Mouse (Mus musculus) embryonic facial prominence, embryonic 14.5 days (tissue): ENCODE measurements around the gene Psmd9. TPM values are rescaled to one million over a fixed set of nuclear protein-coding genes. Genes with fewer than 3 reads are reported as not detected.
A peak's percentile ranks its signal among the peaks of the same experiment; 100 is the strongest.

Experiments used
- ATAC-seq: fragments of 200-750 bp; cut with Nextera tagmentation; 2 replicates; pipeline ENCODE4 v1.8.0; 2017; ENCODE audit warnings: low read depth, moderate number of reproducible peaks, moderate TSS enrichment
- DNase-seq: peaks from one replicate; pipeline ENCODE4 v3.0.0-alpha.2; 2015; ENCODE audit warnings: low spot score
- H3K27ac ChIP-seq: fragments of 300-500 bp; sonication (generic); replicated peaks from 2 replicates; pipeline ENCODE4 v1.5.1; 2014; ENCODE audit warnings: low read depth, mild to moderate bottlenecking, low read length, moderate library complexity
- H3K27me3 ChIP-seq: fragments of 300-500 bp; sonication (generic); replicated peaks from 2 replicates; pipeline ENCODE4 v1.6.1; 2014; ENCODE audit warnings: low read length; ENCODE audit not compliant: control insufficient read depth, insufficient read depth
- H3K36me3 ChIP-seq: fragments of 300-500 bp; sonication (generic); 2 replicates; pipeline ENCODE4 v1.6.1; 2014; ENCODE audit warnings: low read length, mixed read lengths; ENCODE audit not compliant: control insufficient read depth, insufficient read depth
- H3K4me1 ChIP-seq: fragments of 300-500 bp; sonication (generic); 2 replicates; pipeline ENCODE4 v1.6.1; 2014; ENCODE audit warnings: antibody characterized with exemption, low read length; ENCODE audit not compliant: control insufficient read depth, insufficient read depth
- H3K4me2 ChIP-seq: fragments of 300-500 bp; sonication (generic); 2 replicates; pipeline ENCODE4 v1.6.1; 2014; ENCODE audit warnings: low read depth, mild to moderate bottlenecking, low read length, moderate library complexity, mixed read lengths
- H3K4me3 ChIP-seq: fragments of 300-500 bp; sonication (generic); 2 replicates; pipeline ENCODE4 v1.5.1; 2014; ENCODE audit warnings: low read depth, mild to moderate bottlenecking, low read length
- H3K9ac ChIP-seq: fragments of 300-500 bp; sonication (generic); 2 replicates; pipeline ENCODE4 v1.6.1; 2014; ENCODE audit warnings: low read depth, mild to moderate bottlenecking, low read length, moderate library complexity, mixed read lengths
- H3K9me3 ChIP-seq: fragments of 300-500 bp; sonication (generic); 2 replicates; pipeline ENCODE4 v1.6.1; 2016; ENCODE audit warnings: low read length; ENCODE audit not compliant: control insufficient read depth
- WGBS: fragments of 180-500 bp; shearing (Covaris S2); extraction: QIAGEN DNeasy Blood & Tissue Kit; methylation state at CpG from one replicate; pipeline ENCODE4 v1.1.7; 2014; 5-methylcytosine and 5-hydroxymethylcytosine counted together
- polyA plus RNA-seq: library from polyadenylated mRNA; unstranded; fragments of >200 nt; fragmentation: Nextera tagmentation; extraction: Ambion mirVana; gene quantifications from 2 replicates; pipeline ENCODE4 v1.2.1, GENCODE M21; 2014

The Psmd9 gene
- polyA plus RNA-seq, 1 experiment from 2014 or later: 49.5 TPM

GRCm38 (mm10) chr5:123156763-123157162 lies 12.4 kb upstream of the Psmd9 start:
- Histone ChIP-seq H3K4me3 (no peak overlapping the region), H3K36me3 (peaks cover 94% of the 10 kb centered on the region)

GRCm38 (mm10) chr5:123157972-123158371 lies 11.2 kb upstream of the Psmd9 start:
- Histone ChIP-seq H3K4me1 (no peaks in the 10 kb centered on the region), H3K27me3 (no peaks in the 10 kb centered on the region), H3K36me3 (peaks cover 94% of the 10 kb centered on the region), H3K9me3 (no peaks in the 10 kb centered on the region), H3K27ac (no peak overlapping the region), H3K4me3 (no peak overlapping the region), H3K4me2 (no peak overlapping the region), H3K9ac (no peak overlapping the region; the same call in 1 of the 2 replicates)
- no peak for ATAC-seq
- no peak for DNase-seq
- 84% methylated on average over 4 of the region's 4 CpGs for WGBS

More at GRCm38 (mm10) chr5:123156763-123157162, 12.4 kb upstream of the Psmd9 start:
- Histone ChIP-seq H3K4me1 (no peaks in the 10 kb centered on the region), H3K4me2 (no peak overlapping the region), H3K27ac (no peak overlapping the region), H3K9me3 (no peaks in the 10 kb centered on the region), H3K9ac (no peak overlapping the region), H3K27me3 (no peaks in the 10 kb centered on the region)
- DNase-seq: no peak
- no peak for ATAC-seq
- 84% methylated on average over 11 of the region's 12 CpGs for WGBS

- 90% methylated on average over 4 of the region's 4 CpGs for WGBS
These were observed 9.8 kb upstream of the Psmd9 start for GRCm38 (mm10) chr5:123159446-123159845.

GRCm38 (mm10) chr5:123159866-123160265 lies 9.3 kb upstream of the Psmd9 start:
- Histone ChIP-seq H3K9me3 (no peaks in the 10 kb centered on the region), H3K4me1 (no peaks in the 10 kb centered on the region), H3K27ac (no peak overlapping the region), H3K36me3 (peaks cover 93% of the 10 kb centered on the region), H3K4me2 (no peak overlapping the region), H3K27me3 (no peaks in the 10 kb centered on the region), H3K9ac (no peak overlapping the region), H3K4me3 (no peak overlapping the region)
- ATAC-seq: no peak
- DNase-seq: no peak
- 93% methylated on average over 15 of the region's 15 CpGs for WGBS

More at GRCm38 (mm10) chr5:123159446-123159845, 9.8 kb upstream of the Psmd9 start:
- H3K4me2 ChIP-seq: no peak overlapping the region
- no peaks in the 10 kb centered on the region for H3K9me3 ChIP-seq
- H3K27me3 ChIP-seq: no peaks in the 10 kb centered on the region
- peaks cover 94% of the 10 kb centered on the region for H3K36me3 ChIP-seq
- no peak overlapping the region for H3K9ac ChIP-seq
- H3K27ac ChIP-seq: no peak overlapping the region
- DNase-seq (no peak), ATAC-seq (no peak)
- no peak overlapping the region for H3K4me3 ChIP-seq
- no peaks in the 10 kb centered on the region for H3K4me1 ChIP-seq

- H3K9me3 ChIP-seq: no peaks in the 10 kb centered on the region
- H3K36me3 ChIP-seq: peaks cover 90% of the 10 kb centered on the region
- DNase-seq: no peak
- H3K27me3 ChIP-seq: no peaks in the 10 kb centered on the region
- no peak for ATAC-seq
- no peak overlapping the region for H3K9ac ChIP-seq
- H3K4me3 ChIP-seq: no peak overlapping the region
- no peak overlapping the region for H3K4me2 ChIP-seq
- no peak overlapping the region for H3K27ac ChIP-seq
- H3K4me1 ChIP-seq: no peaks in the 10 kb centered on the region
- 90% methylated on average over 15 of the region's 15 CpGs for WGBS
These were observed 8.9 kb upstream of the Psmd9 start for GRCm38 (mm10) chr5:123160341-123160740.

GRCm38 (mm10) chr5:123162942-123163341 lies 6.3 kb upstream of the Psmd9 start:
- DNase-seq (no peak), ATAC-seq (no peak)
- no peak overlapping the region for H3K4me2 ChIP-seq
- no peak overlapping the region for H3K27ac ChIP-seq
- H3K4me1 ChIP-seq: no peaks in the 10 kb centered on the region
- H3K36me3 ChIP-seq: peaks cover 91% of the 10 kb centered on the region
- no peak overlapping the region for H3K4me3 ChIP-seq
- H3K9ac ChIP-seq: no peak overlapping the region
- H3K9me3 ChIP-seq: no peaks in the 10 kb centered on the region
- 82% methylated on average over 9 of the region's 9 CpGs for WGBS
- no peaks in the 10 kb centered on the region for H3K27me3 ChIP-seq

GRCm38 (mm10) chr5:123166437-123166836 lies 2.8 kb upstream of the Psmd9 start:
- Histone ChIP-seq H3K4me1 (0 out of 2 replicates have a peak, but pooled peaks cover 10% of the 10 kb centered on the region), H3K27ac (no peak overlapping the region), H3K36me3 (peaks cover 56% of the 10 kb centered on the region), H3K9me3 (no peaks in the 10 kb centered on the region), H3K4me2 (no peak overlapping the region), H3K27me3 (no peaks in the 10 kb centered on the region), H3K9ac (no peak overlapping the region), H3K4me3 (no peak overlapping the region)
- 89% methylated on average over 10 of the region's 10 CpGs for WGBS
- no peak for DNase-seq
- ATAC-seq: no peak

GRCm38 (mm10) chr5:123167591-123167990 lies 1.6 kb upstream of the Psmd9 start:
- peaks cover 16% of the 10 kb centered on the region; the same call in 1 of the 2 replicates for H3K4me1 ChIP-seq
- WGBS: 68% methylated on average over 5 of the region's 5 CpGs
- H3K9ac ChIP-seq: no peak overlapping the region

GRCm38 (mm10) chr5:123170365-123170764 lies 1.2 kb downstream of the Psmd9 start:
- WGBS: 50% methylated on average over 9 of the region's 9 CpGs
- H3K4me1 ChIP-seq: peaks cover 16% of the 10 kb centered on the region; the same call in 1 of the 2 replicates
- no peak for ATAC-seq
- DNase-seq: no peak
- peak overlapping the region; percentile 67; the same call in 1 of the 2 replicates for H3K27ac ChIP-seq
- H3K9ac ChIP-seq: no peak overlapping the region
- peaks cover 22% of the 10 kb centered on the region for H3K36me3 ChIP-seq
- no peaks in the 10 kb centered on the region for H3K9me3 ChIP-seq
- H3K27me3 ChIP-seq: no peaks in the 10 kb centered on the region
- H3K4me3 ChIP-seq: no peak overlapping the region
- 0 out of 2 replicates have a peak overlapping the region, but pooled peaks have one; percentile 6 for H3K4me2 ChIP-seq

More at GRCm38 (mm10) chr5:123167591-123167990, 1.6 kb upstream of the Psmd9 start:
- Histone ChIP-seq H3K4me3 (no peak overlapping the region), H3K4me2 (no peak overlapping the region), H3K36me3 (peaks cover 45% of the 10 kb centered on the region), H3K9me3 (no peaks in the 10 kb centered on the region), H3K27ac (no peak overlapping the region), H3K27me3 (no peaks in the 10 kb centered on the region)
- no peak for ATAC-seq
- DNase-seq: no peak
